Mouse (Mus musculus) ES-E14 (cell line): ENCODE measurements around the gene Eya2. TPM values are rescaled to one million over a fixed set of nuclear protein-coding genes. Genes with fewer than 3 reads are reported as not detected.

Experiments used
- DNase-seq: peaks from one replicate; pipeline ENCODE4 v3.0.0-alpha.2; 2013; ENCODE audit warnings: low read depth, low spot score
- H3K27ac ChIP-seq: 2 replicates; pipeline ENCODE4 v1.5.1; 2012; ENCODE audit warnings: low read depth, mild to moderate bottlenecking, low read length, moderate library complexity, mixed read lengths; ENCODE audit not compliant: poor library complexity, insufficient read depth, severe bottlenecking
- H3K36me3 ChIP-seq: 2 replicates; pipeline ENCODE4 v1.6.1; 2012; ENCODE audit warnings: mild to moderate bottlenecking, low read length, moderate library complexity, mixed read lengths; ENCODE audit not compliant: control insufficient read depth, poor library complexity, insufficient read depth, severe bottlenecking
- H3K4me1 ChIP-seq, 2 experiments: fragments of 150-350 bp in 1 of 2; sonication (generic) in 1 of 2; 2 replicates each; pipeline ENCODE4 v1.6.1; 2012; ENCODE audit warnings: low read length in 2 of 2, mild to moderate bottlenecking in 1 of 2, mixed read lengths in 1 of 2; ENCODE audit not compliant: control insufficient read depth in 2 of 2, insufficient read depth in 2 of 2, poor library complexity in 1 of 2
- H3K4me3 ChIP-seq, 2 experiments: fragments of 150-350 bp in 1 of 2; sonication (generic) in 1 of 2; 2 replicates each; pipeline ENCODE4 v1.5.1; 2012; ENCODE audit warnings: low read length in 2 of 2, low read depth in 1 of 2, mild to moderate bottlenecking in 1 of 2, mixed read lengths in 1 of 2; ENCODE audit not compliant: insufficient read depth in 1 of 2, poor library complexity in 1 of 2, severe bottlenecking in 1 of 2
- H3K9ac ChIP-seq: 2 replicates; pipeline ENCODE4 v1.6.1; 2012; ENCODE audit warnings: low read depth, mild to moderate bottlenecking, low read length, mixed read lengths; ENCODE audit not compliant: poor library complexity, insufficient read depth, severe bottlenecking
- H3K9me3 ChIP-seq: fragments of 150-350 bp; sonication (generic); 2 replicates; pipeline ENCODE4 v1.6.1; 2012; ENCODE audit warnings: low read depth, mild to moderate bottlenecking, low read length; ENCODE audit not compliant: control insufficient read depth, insufficient read depth
- CHD2 ChIP-seq: IDR thresholded peaks from 2 replicates; pipeline ENCODE4 v1.6.1; 2014; ENCODE audit warnings: mild to moderate bottlenecking, low read depth, low read length, inconsistent platforms
- HCFC1 ChIP-seq: IDR thresholded peaks from 2 replicates; pipeline ENCODE4 v1.6.1; 2012; ENCODE audit warnings: low read length, inconsistent platforms, borderline replicate concordance; ENCODE audit not compliant: insufficient read depth
- MAFK ChIP-seq: IDR thresholded peaks from 2 replicates; pipeline ENCODE4 v1.6.1; 2014; ENCODE audit warnings: mild to moderate bottlenecking, low read depth, low read length, inconsistent platforms; ENCODE audit not compliant: insufficient read depth
- ZC3H11A ChIP-seq: IDR thresholded peaks from 2 replicates; pipeline ENCODE4 v1.6.1; 2012; ENCODE audit warnings: low read depth, mild to moderate bottlenecking, inconsistent platforms, low read length, borderline replicate concordance
- ZNF384 ChIP-seq: IDR thresholded peaks from 2 replicates; pipeline ENCODE4 v1.6.1; 2012; ENCODE audit warnings: low read depth, low read length, inconsistent platforms
- in situ Hi-C, 2 experiments: fragments of 600-800 bp; cut with MboI; formaldehyde crosslinking; loops; one replicate each; pipeline ENCODE4 v1.15.1; 2025; ENCODE audit warnings: low sequenced_read_pairs in 2 of 2, inconsistent platforms in 1 of 2; ENCODE audit not compliant: unreplicated experiment in 2 of 2
- total RNA-seq: library from RNA; depleted of rRNA; stranded (reverse); fragments of 300-350 nt; gene quantifications from 2 replicates; pipeline ENCODE4 v1.2.3, GENCODE M21; 2012

Gene Eya2
- total RNA-seq, 1 experiment, result 0.40 TPM

GRCm38 (mm10) chr2:165769375-165769948, 174.6 kb downstream of the Eya2 start:
- in situ Hi-C loops, result no loop called here
- Histone ChIP-seq H3K4me3 (no peak overlapping the region), H3K9me3 (no peaks in the 10 kb centered on the region), H3K9ac (no peak overlapping the region), H3K4me1 (no peaks in the 10 kb centered on the region), H3K36me3 (no peaks in the 10 kb centered on the region), H3K27ac (no peak overlapping the region)
- DNase-seq, result no peak
- TF ChIP-seq ZC3H11A (no peak), MAFK (no peak), CHD2 (no peak), ZNF384 (no peak), HCFC1 (no peak)

GRCm38 (mm10) chr2:165778927-165779326, 184.1 kb downstream of the Eya2 start:
- in situ Hi-C loops, result no loop called here
- Histone ChIP-seq H3K9ac (no peak overlapping the region), H3K4me3 (no peak overlapping the region), H3K9me3 (no peaks in the 10 kb centered on the region), H3K27ac (no peak overlapping the region), H3K4me1 (peaks cover 3 to 14% of the 10 kb centered on the region in 2 experiments; a peak in 3 of 4 replicates), H3K36me3 (no peaks in the 10 kb centered on the region)
- peak; percentile 73 for DNase-seq
- TF ChIP-seq HCFC1 (no peak), ZC3H11A (peak; percentile 82)

DNA sequence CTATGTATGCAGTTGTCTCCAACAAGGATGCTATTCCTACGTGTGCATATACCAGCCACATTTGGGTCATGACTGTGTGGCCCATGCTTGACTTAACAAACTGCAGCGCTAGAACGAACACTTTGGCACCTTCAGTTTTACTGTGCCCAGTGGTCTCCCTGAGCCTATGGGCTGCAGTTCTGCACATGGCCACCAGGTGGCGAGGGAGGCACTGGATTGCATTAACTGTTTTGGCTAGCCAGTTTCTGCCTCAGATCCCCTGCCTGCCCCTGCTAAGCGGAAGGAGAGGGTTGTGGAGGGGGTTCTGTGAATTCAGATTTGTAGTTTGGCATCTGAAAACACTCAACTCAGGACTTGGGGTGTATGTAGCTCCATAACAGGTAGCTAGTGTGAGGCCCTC, 187.5 kb downstream of the Eya2 start:
- H3K36me3 ChIP-seq, result peaks cover 4% of the 10 kb centered on the region; the same call in 1 of the 2 replicates

GRCm38 (mm10) chr2:165785312-165786036, 190.6 kb downstream of the Eya2 start:
- Histone ChIP-seq H3K36me3 (peaks cover 13% of the 10 kb centered on the region; the same call in 1 of the 2 replicates), H3K27ac (no peak overlapping the region), H3K4me1 (peaks cover 7 to 32% of the 10 kb centered on the region in 2 experiments), H3K9me3 (no peaks in the 10 kb centered on the region), H3K9ac (peak overlapping the region; percentile 8; the same call in 1 of the 2 replicates), H3K4me3 (peak overlapping the region; percentile 32 to 53)
- TF ChIP-seq MAFK, result no peak
- no peak for TF ChIP-seq CHD2
- no peak for TF ChIP-seq ZC3H11A
- no peak for TF ChIP-seq HCFC1
- TF ChIP-seq ZNF384, result no peak
- DNase-seq, result peak; percentile 82
- in situ Hi-C loops, result no loop called here

More for the DNA sequence above, 187.5 kb downstream of the Eya2 start:
- H3K9me3 ChIP-seq, result no peaks in the 10 kb centered on the region
- TF ChIP-seq ZNF384 (no peak), ZC3H11A (peak; percentile 77; the same call in 1 of the 2 replicates), CHD2 (no peak), HCFC1 (no peak), MAFK (no peak)
- H3K4me1 ChIP-seq, result peaks cover 7 to 26% of the 10 kb centered on the region in 2 experiments
- DNase-seq, result peak; percentile 90
- H3K9ac ChIP-seq, result peak overlapping the region; percentile 62; the same call in 1 of the 2 replicates
- H3K4me3 ChIP-seq, result peak overlapping the region; percentile 10 to 22; a peak in 2 of 4 replicates
- in situ Hi-C loops, result loop anchor here in 1 of 2 experiments (5.0 kb wide), 1 partner anchor 135 kb away; no protein-coding TSS in a partner anchor
- no peak overlapping the region for H3K27ac ChIP-seq

DNA sequence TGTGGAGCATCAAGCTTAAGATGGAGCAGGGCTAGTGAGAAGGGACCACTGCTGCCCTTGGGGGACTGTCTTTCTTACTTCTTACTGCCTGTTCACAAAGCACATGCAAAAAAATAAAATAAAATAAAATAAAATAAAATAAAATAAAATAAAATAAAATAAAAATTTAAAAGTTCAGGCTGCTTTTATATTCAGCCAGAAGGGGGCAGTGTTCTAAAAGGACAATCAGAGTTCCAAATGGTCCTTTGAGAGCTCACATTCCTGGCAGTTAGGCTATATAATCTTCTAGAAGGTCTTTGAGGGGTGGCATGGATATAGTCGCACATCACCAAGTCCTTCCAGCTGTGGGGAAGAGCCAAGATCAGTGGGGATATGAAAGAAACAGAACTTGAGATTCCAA, 191.6 kb downstream of the Eya2 start:
- Histone ChIP-seq H3K36me3 (peaks cover 13% of the 10 kb centered on the region; the same call in 1 of the 2 replicates), H3K9me3 (no peaks in the 10 kb centered on the region), H3K4me3 (no peak overlapping the region), H3K27ac (no peak overlapping the region), H3K4me1 (peaks cover 13 to 35% of the 10 kb centered on the region in 2 experiments), H3K9ac (no peak overlapping the region)
- DNase-seq, result no peak
- TF ChIP-seq MAFK, result no peak
- TF ChIP-seq HCFC1, result no peak
- TF ChIP-seq CHD2, result no peak
- TF ChIP-seq ZNF384, result no peak
- TF ChIP-seq ZC3H11A, result no peak
- in situ Hi-C loops, result no loop called here
